Mouse (Mus musculus): Measurements from ENCODE around the gene Gm29276. TPM values are rescaled to one million over a fixed set of nuclear protein-coding genes. Genes with fewer than 3 reads are reported as not detected.
"Not testable (repeated sequence)": the region's sequence is repeated elsewhere in the genome, so short reads cannot be mapped to it uniquely, and the experiment has no call there.

Gm29276 gene
- not detected for polyA plus RNA-seq (2021)

DNA sequence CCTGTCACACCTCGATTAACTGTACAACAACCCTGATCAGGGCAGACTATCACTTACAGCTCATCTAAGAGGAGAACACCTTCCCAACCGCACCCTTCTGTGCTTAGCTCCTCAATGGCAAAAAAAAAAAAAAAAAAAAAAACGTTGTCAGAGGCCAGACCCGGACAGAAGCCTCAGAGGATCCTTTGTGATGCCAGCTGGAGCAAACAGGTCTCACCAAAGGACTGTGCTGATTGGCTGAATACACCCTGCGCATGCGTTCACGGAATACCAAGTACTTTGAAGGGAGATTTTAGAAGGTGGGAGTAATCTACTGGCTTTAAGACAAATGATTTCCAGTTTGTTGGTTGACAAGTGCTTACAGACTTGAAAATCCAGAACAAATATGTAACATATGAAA, at the start of gene Gm29276:
Gene Gm29276 (minus strand): TSS at position 101 of the 400 bp plus-strand sequence.
- in situ Hi-C loops (cut with MboI; ENCODE audit: low pct_unique_long_range_greater_than_20kb); ATAC-seq: not testable (repeated sequence)

More for the DNA sequence above, at the start of gene Gm29276:
- CTCF ChIA-PET; DNase-seq (ENCODE audit: low read depth, low spot score); POLR2A ChIA-PET; H3K27me3 ChIP-seq: not testable (repeated sequence)
